Mouse (Mus musculus): ENCODE results near the gene Mapk9.

- no peak for TF ChIP-seq CTCF (IDR thresholded peaks at IDR 0.05; ENCODE audit: low read depth)
- no peak for TF ChIP-seq EP300 (IDR thresholded peaks at IDR 0.05; ENCODE audit: low read depth)
Observed at GRCm38 (mm10) chr11:49837717-49838407, 8.7 kb upstream of the Mapk9 start.

Data from liver, embryonic 14.5 days (tissue).